In the genomic region with DNA sequence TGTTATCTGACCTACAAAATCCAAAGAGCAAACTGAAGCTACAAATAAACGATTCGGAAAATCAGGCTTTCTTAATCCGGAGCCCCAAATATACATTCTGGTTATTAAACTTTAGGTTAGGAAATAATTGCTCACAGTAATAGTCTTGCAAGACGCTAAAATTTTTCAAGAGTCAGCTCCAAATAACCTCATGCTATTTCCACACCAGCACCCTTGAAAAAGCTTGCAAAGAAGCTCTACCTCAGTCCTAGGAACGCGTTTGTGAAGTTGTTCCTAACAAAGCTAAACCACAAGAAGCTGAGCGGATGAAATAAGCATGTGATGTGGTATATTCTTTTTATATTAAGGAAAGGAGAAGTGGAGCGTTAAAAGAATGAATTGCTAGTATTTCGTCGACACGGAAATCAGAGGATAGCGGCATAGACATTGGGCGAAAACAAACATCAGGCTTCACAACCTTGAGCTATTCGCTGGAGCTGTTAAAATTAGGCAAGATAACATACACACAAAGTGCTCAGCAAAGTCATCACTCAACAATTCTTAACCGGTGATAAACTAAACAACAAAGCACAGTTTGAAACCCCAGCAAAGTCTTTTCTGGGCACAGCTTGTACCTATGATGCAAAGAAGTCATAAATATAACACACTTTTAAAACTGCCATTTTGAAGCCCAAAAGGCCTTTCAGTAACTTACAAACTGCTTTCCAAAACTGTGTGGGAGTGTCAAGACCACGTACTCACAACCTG, we compare ENCODE assay signal across 8 mouse cellular contexts. TPM values are rescaled to one million over a fixed set of nuclear protein-coding genes. Genes with fewer than 3 reads are reported as not detected.
DNase-seq lines count a peak whose midpoint lies in the region; ATAC-seq lines count a peak whose summit lies in the region.

No protein-coding gene starts in this region.

- peaks cover 37% of the 10 kb centered on the region for H3K4me1 ChIP-seq in kidney, embryonic 16.5 days (ENCODE audit: insufficient read depth, low read length)
- peaks cover 25% of the 10 kb centered on the region for H3K4me1 ChIP-seq in forebrain, embryonic 13.5 days
- H3K4me1 ChIP-seq in liver, embryonic 15.5 days (replicated peaks): peaks cover 53% of the 10 kb centered on the region

- H3K4me2 ChIP-seq in kidney, embryonic 16.5 days (replicated peaks; ENCODE audit: low read depth, low read length): peak overlapping the region; percentile 64
- H3K4me2 ChIP-seq in forebrain, embryonic 13.5 days: peak overlapping the region; percentile 59
- H3K4me2 ChIP-seq in liver, embryonic 15.5 days: peak overlapping the region; percentile 95

- no peak for ATAC-seq in kidney, embryonic 16.5 days (ENCODE audit: low FRiP score, low TSS enrichment)
- ATAC-seq in forebrain, embryonic 13.5 days: no peak
- ATAC-seq in liver, embryonic 15.5 days (ENCODE audit: insufficient read depth): no peak
- no peak for ATAC-seq in activated CD4-positive, CD25-positive, alpha-beta regulatory T cell, adult 4 months

- H3K9ac ChIP-seq in kidney, embryonic 16.5 days (replicated peaks; ENCODE audit: low read length): peak overlapping the region; percentile 76
- peak overlapping the region; percentile 74 for H3K9ac ChIP-seq in forebrain, embryonic 13.5 days
- H3K9ac ChIP-seq in liver, embryonic 15.5 days: peak overlapping the region; percentile 86

- peak overlapping the region; percentile 64 for H3K4me3 ChIP-seq in kidney, embryonic 16.5 days (ENCODE audit: low read length)
- peak overlapping the region; percentile 62 for H3K4me3 ChIP-seq in forebrain, embryonic 13.5 days
- peak overlapping the region; percentile 82 for H3K4me3 ChIP-seq in liver, embryonic 15.5 days (replicated peaks)

- H3K27ac ChIP-seq in kidney, embryonic 16.5 days (ENCODE audit: low read length): peak overlapping the region; percentile 88
- H3K27ac ChIP-seq in forebrain, embryonic 13.5 days: peak overlapping the region; percentile 74
- peak overlapping the region; percentile 86 for H3K27ac ChIP-seq in liver, embryonic 15.5 days (replicated peaks)

- H3K27me3 ChIP-seq in kidney, embryonic 16.5 days (ENCODE audit: insufficient read depth, low read length): peaks cover 7% of the 10 kb centered on the region; the same call in 1 of the 2 replicates
- H3K27me3 ChIP-seq in forebrain, embryonic 13.5 days: no peaks in the 10 kb centered on the region
- H3K27me3 ChIP-seq in liver, embryonic 15.5 days: no peaks in the 10 kb centered on the region

- H3K36me3 ChIP-seq in kidney, embryonic 16.5 days (ENCODE audit: insufficient read depth, low read length): 0 out of 2 replicates have a peak, but pooled peaks cover 2% of the 10 kb centered on the region
- H3K36me3 ChIP-seq in forebrain, embryonic 13.5 days (ENCODE audit: poor library complexity, severe bottlenecking): peaks cover 2% of the 10 kb centered on the region; the same call in 1 of the 2 replicates
- no peaks in the 10 kb centered on the region for H3K36me3 ChIP-seq in liver, embryonic 15.5 days (replicated peaks)

- DNase-seq in kidney, postnatal 25 days: no peak
- DNase-seq in MN1 (ENCODE audit: low spot score): peak; percentile 22
- DNase-seq in spleen, postnatal 36 days (ENCODE audit: low spot score in 2 of 2): no peak
- no peak for DNase-seq in frontal cortex, postnatal 10 days (ENCODE audit: low spot score in 2 of 2)

- 18% methylated on average over 16 of the region's 16 CpGs for WGBS in kidney, embryonic 16.5 days
- 19% methylated on average over 16 of the region's 16 CpGs for WGBS in forebrain, embryonic 13.5 days
- WGBS in liver, embryonic 15.5 days (ENCODE audit: insufficient replicate concordance): 15% methylated on average over 16 of the region's 16 CpGs

- H3K9me3 ChIP-seq in kidney, embryonic 16.5 days (ENCODE audit: low read length): no peaks in the 10 kb centered on the region
- H3K9me3 ChIP-seq in forebrain, embryonic 13.5 days (replicated peaks): no peaks in the 10 kb centered on the region
- H3K9me3 ChIP-seq in liver, embryonic 15.5 days (replicated peaks): no peaks in the 10 kb centered on the region

RNA-seq across cellular contexts. Expression of gene Sptssa, which starts 0.9 kb away (rescaled TPM):
- polyA plus RNA-seq in kidney, embryonic 16.5 days (2015; fragmentation: Nextera tagmentation; extraction: Ambion mirVana): 203 and 212 TPM in 2 replicates
- 182 and 185 TPM in 2 replicates for polyA plus RNA-seq in forebrain, embryonic 13.5 days (2015; fragmentation: Nextera tagmentation; extraction: Ambion mirVana)
- 76.4 and 80.3 TPM in 2 replicates for polyA plus RNA-seq in liver, embryonic 15.5 days (2015; fragmentation: Nextera tagmentation; extraction: Ambion mirVana)
- 100 to 1,000 TPM; 207 to 223 TPM for polyA plus RNA-seq in activated CD4-positive, CD25-positive, alpha-beta regulatory T cell, adult 4 months (2017; shearing (Covaris generic))

RNA-seq across cellular contexts. Expression of gene Eapp, which starts 40.2 kb away (rescaled TPM):
- 59.8 and 60.8 TPM in 2 replicates for polyA plus RNA-seq in kidney, embryonic 16.5 days (2015; fragmentation: Nextera tagmentation; extraction: Ambion mirVana)
- polyA plus RNA-seq in forebrain, embryonic 13.5 days (2015; fragmentation: Nextera tagmentation; extraction: Ambion mirVana): 89.6 and 106 TPM in 2 replicates
- 32.2 and 36.2 TPM in 2 replicates for polyA plus RNA-seq in liver, embryonic 15.5 days (2015; fragmentation: Nextera tagmentation; extraction: Ambion mirVana)
- 100 to 1,000 TPM; 103 to 138 TPM for polyA plus RNA-seq in activated CD4-positive, CD25-positive, alpha-beta regulatory T cell, adult 4 months (2017; shearing (Covaris generic))
